Mouse (Mus musculus): ENCODE measurements around the gene Nlrc5. TPM values are rescaled to one million over a fixed set of nuclear protein-coding genes. Genes with fewer than 3 reads are reported as not detected.

The Nlrc5 gene
- total and polyA plus RNA-seq, 3 experiments, result 0.03 TPM; not detected in 2

GRCm38 (mm10) chr8:94436900-94437299 is 2.7 kb downstream of the Nlrc5 start:
- no peaks in the 10 kb centered on the region for H3K4me1 ChIP-seq (ENCODE audit: control insufficient read depth in 1 of 2, insufficient read depth in 2 of 2, low read length in 2 of 2)
- H3K27me3 ChIP-seq (ENCODE audit: control insufficient read depth in 1 of 2, insufficient read depth in 2 of 2, low read length in 2 of 2), result peaks cover 17 to 22% of the 10 kb centered on the region in 2 experiments
- no peaks in the 10 kb centered on the region for H3K9me3 ChIP-seq (replicated peaks; ENCODE audit: insufficient read depth, low read length)
- no peak overlapping the region for H3K4me3 ChIP-seq (ENCODE audit: control insufficient read depth in 1 of 2, insufficient read depth in 1 of 2, low read depth in 2 of 2, low read length in 2 of 2)
- no peaks in the 10 kb centered on the region for H3K79me2 ChIP-seq (ENCODE audit: control insufficient read depth, insufficient read depth, low read length, poor library complexity)
- TF ChIP-seq KAT2A (conservative IDR thresholded peaks at IDR 0.05; ENCODE audit: low read depth, low read length), result no peak
- no peak for TF ChIP-seq TCF12 (IDR thresholded peaks at IDR 0.05; ENCODE audit: low read depth, low read length)
- TF ChIP-seq MAFK (IDR thresholded peaks at IDR 0.05; ENCODE audit: borderline replicate concordance, low read depth, low read length), result no peak
- no peak for TF ChIP-seq MYC (IDR thresholded peaks at IDR 0.05; ENCODE audit: low read depth, low read length)
- no peak overlapping the region for H3K27ac ChIP-seq (ENCODE audit: control insufficient read depth, low read depth, low read length)
- H3K36me3 ChIP-seq (ENCODE audit: control insufficient read depth in 1 of 2, insufficient read depth in 2 of 2, low read length in 2 of 2), result no peaks in the 10 kb centered on the region
- no peak for DNase-seq (ENCODE audit: low read depth, low spot score)
- H3K9ac ChIP-seq (ENCODE audit: control insufficient read depth, low read depth, low read length, poor library complexity, severe bottlenecking), result no peak overlapping the region

GRCm38 (mm10) chr8:94438659-94439058 is 4.5 kb downstream of the Nlrc5 start:
- H3K9ac ChIP-seq (ENCODE audit: control insufficient read depth, low read depth, low read length, poor library complexity, severe bottlenecking), result no peak overlapping the region
- peaks cover 24 to 25% of the 10 kb centered on the region in 2 experiments for H3K27me3 ChIP-seq (ENCODE audit: control insufficient read depth in 1 of 2, insufficient read depth in 2 of 2, low read length in 2 of 2)
- H3K9me3 ChIP-seq (replicated peaks; ENCODE audit: insufficient read depth, low read length), result no peaks in the 10 kb centered on the region
- H3K4me1 ChIP-seq (ENCODE audit: control insufficient read depth in 1 of 2, insufficient read depth in 2 of 2, low read length in 2 of 2), result no peaks in the 10 kb centered on the region
- H3K4me3 ChIP-seq (ENCODE audit: control insufficient read depth in 1 of 2, insufficient read depth in 1 of 2, low read depth in 2 of 2, low read length in 2 of 2), result no peak overlapping the region
- no peak for DNase-seq (ENCODE audit: low read depth, low spot score)
- no peak for TF ChIP-seq ETS1 (IDR thresholded peaks at IDR 0.05; ENCODE audit: low read depth, low read length)
- no peak for TF ChIP-seq MYB (IDR thresholded peaks at IDR 0.05; ENCODE audit: low read depth, low read length)
- no peak for TF ChIP-seq GATA1 (IDR thresholded peaks at IDR 0.05; ENCODE audit: low read depth, low read length)
- TF ChIP-seq CHD2 (IDR thresholded peaks at IDR 0.05; ENCODE audit: low read length), result no peak
- TF ChIP-seq TAL1 (IDR thresholded peaks at IDR 0.05; ENCODE audit: low read length), result no peak
- TF ChIP-seq RCOR1 (IDR thresholded peaks at IDR 0.05; ENCODE audit: low read depth, low read length), result no peak
- no peak for TF ChIP-seq POLR2AphosphoS5 (IDR thresholded peaks at IDR 0.05; ENCODE audit: borderline replicate concordance, low read depth, low read length)
- TF ChIP-seq SMC3 (IDR thresholded peaks at IDR 0.05; ENCODE audit: low read depth, low read length), result no peak
- no peak for TF ChIP-seq MAZ (IDR thresholded peaks at IDR 0.05; ENCODE audit: low read depth, low read length)
- no peak for TF ChIP-seq KAT2A (conservative IDR thresholded peaks at IDR 0.05; ENCODE audit: low read depth, low read length)
- TF ChIP-seq RAD21 (IDR thresholded peaks at IDR 0.05; ENCODE audit: low read depth, low read length), result no peak
- no peak for TF ChIP-seq ZNF384 (IDR thresholded peaks at IDR 0.05; ENCODE audit: low read depth, low read length)
- TF ChIP-seq E2F4 (IDR thresholded peaks at IDR 0.05; ENCODE audit: borderline replicate concordance, low read depth, low read length), result no peak
- TF ChIP-seq TCF12 (IDR thresholded peaks at IDR 0.05; ENCODE audit: low read depth, low read length), result no peak
- no peak for TF ChIP-seq USF2 (IDR thresholded peaks at IDR 0.05; ENCODE audit: borderline replicate concordance in 1 of 2, insufficient read depth in 1 of 2, low read depth in 1 of 2, low read length in 2 of 2)
- no peak for TF ChIP-seq CTCF (IDR thresholded peaks at IDR 0.05 in 2 of 3, conservative IDR thresholded peaks at IDR 0.05 in 1 of 3; ENCODE audit: control insufficient read depth in 1 of 3, insufficient read depth in 1 of 3, low read depth in 2 of 3, low read length in 3 of 3, poor library complexity in 1 of 3, severe bottlenecking in 1 of 3)
- TF ChIP-seq NELFE (IDR thresholded peaks at IDR 0.05; ENCODE audit: low read depth, low read length), result no peak
- no peak for TF ChIP-seq MEF2A (IDR thresholded peaks at IDR 0.05; ENCODE audit: extremely low read depth, insufficient replicate concordance, low read depth, low read length, poor library complexity, severe bottlenecking)
- no peak overlapping the region for H3K27ac ChIP-seq (ENCODE audit: control insufficient read depth, low read depth, low read length)
- no peaks in the 10 kb centered on the region for H3K79me2 ChIP-seq (ENCODE audit: control insufficient read depth, insufficient read depth, low read length, poor library complexity)
- no peaks in the 10 kb centered on the region for H3K36me3 ChIP-seq (ENCODE audit: control insufficient read depth in 1 of 2, insufficient read depth in 2 of 2, low read length in 2 of 2)
